Mouse (Mus musculus) MEL (cell line): ENCODE measurements at regions not wholly inside any gene's neighbourhood (a gene's known extent, or its start where the extent isn't known, plus 50 kb on each side); places are given as distances from the start of the nearest gene placed in this dataset.

Experiments
- DNase-seq: peaks from one replicate; pipeline ENCODE4 v3.0.0; 2011; ENCODE audit warnings: low read depth, low spot score
- H3K27ac ChIP-seq: 2 replicates; pipeline ENCODE4 v1.5.1; 2012; ENCODE audit warnings: low read depth, mild to moderate bottlenecking, control low read depth, low read length, moderate library complexity; ENCODE audit not compliant: control insufficient read depth
- H3K27me3 ChIP-seq, 2 experiments: fragments of 150-350 bp in 1 of 2; sonication (generic) in 1 of 2; 2 replicates each; pipeline ENCODE4 v1.6.1; 2012; ENCODE audit warnings: low read length in 2 of 2, mild to moderate bottlenecking in 2 of 2, improper control_type of control experiment in 1 of 2, moderate library complexity in 1 of 2; ENCODE audit not compliant: insufficient read depth in 2 of 2, control insufficient read depth in 1 of 2
- H3K36me3 ChIP-seq, 2 experiments: 2 replicates each; pipeline ENCODE4 v1.6.1; 2012 to 2014; ENCODE audit warnings: low read length in 2 of 2, improper control_type of control experiment in 1 of 2, inconsistent platforms in 1 of 2, mild to moderate bottlenecking in 1 of 2; ENCODE audit not compliant: insufficient read depth in 2 of 2, control insufficient read depth in 1 of 2
- H3K4me1 ChIP-seq, 2 experiments: fragments of 150-350 bp in 1 of 2; sonication (generic) in 1 of 2; 2 replicates each; pipeline ENCODE4 v1.6.1; 2012; ENCODE audit warnings: low read length in 2 of 2, improper control_type of control experiment in 1 of 2, mild to moderate bottlenecking in 1 of 2; ENCODE audit not compliant: insufficient read depth in 2 of 2, control insufficient read depth in 1 of 2
- H3K4me3 ChIP-seq, 2 experiments: fragments of 150-350 bp in 1 of 2; sonication (generic) in 1 of 2; 2 replicates each; pipeline ENCODE4 v1.5.1; 2012; ENCODE audit warnings: low read depth in 2 of 2, low read length in 2 of 2, mild to moderate bottlenecking in 2 of 2, moderate library complexity in 2 of 2, control low read depth in 1 of 2, improper control_type of control experiment in 1 of 2; ENCODE audit not compliant: control insufficient read depth in 1 of 2, insufficient read depth in 1 of 2
- H3K79me2 ChIP-seq: 2 replicates; pipeline ENCODE4 v1.6.1; 2012; ENCODE audit warnings: mild to moderate bottlenecking, low read length, moderate library complexity; ENCODE audit not compliant: control insufficient read depth, poor library complexity, insufficient read depth
- H3K9ac ChIP-seq: 2 replicates; pipeline ENCODE4 v1.6.1; 2012; ENCODE audit warnings: low read depth, mild to moderate bottlenecking, control low read depth, low read length, moderate library complexity; ENCODE audit not compliant: control insufficient read depth, poor library complexity, severe bottlenecking
- H3K9me3 ChIP-seq: fragments of 150-350 bp; sonication (generic); replicated peaks from 2 replicates; pipeline ENCODE4 v1.6.1; 2012; ENCODE audit warnings: mild to moderate bottlenecking, low read length, improper control_type of control experiment, moderate library complexity; ENCODE audit not compliant: insufficient read depth
- CHD1 ChIP-seq: IDR thresholded peaks from 2 replicates; pipeline ENCODE4 v1.6.1; 2012; ENCODE audit warnings: low read depth, mild to moderate bottlenecking, inconsistent platforms, low read length, improper control_type of control experiment
- CHD2 ChIP-seq: IDR thresholded peaks from 2 replicates; pipeline ENCODE4 v1.6.1; 2011; ENCODE audit warnings: low read length, improper control_type of control experiment
- CTCF ChIP-seq, 3 experiments: IDR thresholded peaks in 2 of 3; conservative IDR thresholded peaks in 1 of 3; 2 replicates each; pipeline ENCODE4 v1.5.1; 2011 to 2012; ENCODE audit warnings: low read length in 3 of 3, low read depth in 2 of 3, mild to moderate bottlenecking in 2 of 3, improper control_type of control experiment in 1 of 3, inconsistent platforms in 1 of 3, mixed read lengths in 1 of 3, moderate library complexity in 1 of 3; ENCODE audit not compliant: control insufficient read depth in 1 of 3, insufficient read depth in 1 of 3, poor library complexity in 1 of 3, severe bottlenecking in 1 of 3
- EP300 ChIP-seq, 2 experiments: IDR thresholded peaks; 2 replicates each; pipeline ENCODE4 v1.6.1; 2011; ENCODE audit warnings: improper control_type of control experiment in 2 of 2, low read length in 2 of 2, low read depth in 1 of 2, mild to moderate bottlenecking in 1 of 2
- ETS1 ChIP-seq: IDR thresholded peaks from 2 replicates; pipeline ENCODE4 v1.6.1; 2012; ENCODE audit warnings: low read depth, mild to moderate bottlenecking, inconsistent platforms, low read length, improper control_type of control experiment, moderate library complexity
- GATA1 ChIP-seq: IDR thresholded peaks from 2 replicates; pipeline ENCODE4 v1.6.1; 2011; ENCODE audit warnings: low read depth, low read length, improper control_type of control experiment
- HCFC1 ChIP-seq: IDR thresholded peaks from 2 replicates; pipeline ENCODE4 v1.6.1; 2012; ENCODE audit warnings: low read depth, mild to moderate bottlenecking, inconsistent platforms, low read length, improper control_type of control experiment, moderate library complexity
- JUND ChIP-seq: IDR thresholded peaks from 2 replicates; pipeline ENCODE4 v1.6.1; 2011; ENCODE audit warnings: low read depth, mild to moderate bottlenecking, improper control_type of control experiment, low read length
- KAT2A ChIP-seq: conservative IDR thresholded peaks from 2 replicates; pipeline ENCODE4 v1.6.1; 2012; ENCODE audit warnings: low read depth, low read length, improper control_type of control experiment, inconsistent platforms
- MAFK ChIP-seq: IDR thresholded peaks from 2 replicates; pipeline ENCODE4 v1.6.1; 2011; ENCODE audit warnings: low read depth, mild to moderate bottlenecking, low read length, improper control_type of control experiment, borderline replicate concordance
- MYC ChIP-seq: IDR thresholded peaks from 2 replicates; pipeline ENCODE4 v1.6.1; 2011; ENCODE audit warnings: low read depth, mild to moderate bottlenecking, low read length, improper control_type of control experiment, moderate library complexity
- NELFE ChIP-seq: IDR thresholded peaks from 2 replicates; pipeline ENCODE4 v1.6.1; 2011; ENCODE audit warnings: low read depth, low read length, improper control_type of control experiment
- NRF1 ChIP-seq: IDR thresholded peaks from 2 replicates; pipeline ENCODE4 v1.6.1; 2014; ENCODE audit warnings: low read depth, mild to moderate bottlenecking, inconsistent platforms, low read length, improper control_type of control experiment, moderate library complexity; ENCODE audit not compliant: poor library complexity, insufficient read depth, severe bottlenecking
- POLR2AphosphoS2 ChIP-seq: IDR thresholded peaks from 2 replicates; pipeline ENCODE4 v1.6.1; 2011; ENCODE audit warnings: low read length, improper control_type of control experiment
- POLR2AphosphoS5 ChIP-seq: IDR thresholded peaks from 2 replicates; pipeline ENCODE4 v1.6.1; 2012; ENCODE audit warnings: low read depth, borderline replicate concordance, mild to moderate bottlenecking, inconsistent platforms, low read length, moderate library complexity, mixed read lengths
- RAD21 ChIP-seq: IDR thresholded peaks from 2 replicates; pipeline ENCODE4 v1.6.1; 2011; ENCODE audit warnings: mild to moderate bottlenecking, low read depth, low read length, improper control_type of control experiment
- SMC3 ChIP-seq: IDR thresholded peaks from 2 replicates; pipeline ENCODE4 v1.6.1; 2011; ENCODE audit warnings: low read depth, low read length, improper control_type of control experiment
- TAL1 ChIP-seq: IDR thresholded peaks from 2 replicates; pipeline ENCODE4 v1.6.1; 2012; ENCODE audit warnings: mild to moderate bottlenecking, inconsistent platforms, low read length, moderate library complexity, mixed read lengths
- TBP ChIP-seq: IDR thresholded peaks from 2 replicates; pipeline ENCODE4 v1.8.0; 2011; ENCODE audit warnings: low read depth, low read length, improper control_type of control experiment
- TCF12 ChIP-seq: IDR thresholded peaks from 2 replicates; pipeline ENCODE4 v1.6.1; 2014; ENCODE audit warnings: low read depth, mild to moderate bottlenecking, inconsistent platforms, low read length, improper control_type of control experiment, moderate library complexity
- ZC3H11A ChIP-seq: IDR thresholded peaks from 2 replicates; pipeline ENCODE4 v1.6.1; 2012; ENCODE audit warnings: low read depth, mild to moderate bottlenecking, inconsistent platforms, low read length, improper control_type of control experiment

- Histone ChIP-seq H3K79me2 (no peaks in the 10 kb centered on the region), H3K4me3 (no peak overlapping the region), H3K27ac (no peak overlapping the region), H3K4me1 (no peaks in the 10 kb centered on the region), H3K36me3 (no peaks in the 10 kb centered on the region), H3K27me3 (no peaks in the 10 kb centered on the region; a peak in 1 of 4 replicates), H3K9me3 (no peaks in the 10 kb centered on the region), H3K9ac (no peak overlapping the region)
- no peak for TF ChIP-seq NELFE
- TF ChIP-seq HCFC1 = no peak
- no peak for TF ChIP-seq GATA1
- TF ChIP-seq CTCF (IDR thresholded peaks at IDR 0.05 in 2 of 3, conservative IDR thresholded peaks at IDR 0.05 in 1 of 3; ENCODE audit: control insufficient read depth in 1 of 3, insufficient read depth in 1 of 3, low read depth in 2 of 3, low read length in 3 of 3, poor library complexity in 1 of 3, severe bottlenecking in 1 of 3) = peak in 1 of 3 experiments; percentile 34; a peak in 2 of 6 replicates
- TF ChIP-seq TCF12 = no peak
- no peak for TF ChIP-seq CHD2
- no peak for TF ChIP-seq MYC
- TF ChIP-seq SMC3 = 0 out of 2 replicates have a peak, but pooled peaks have one; percentile 25
- no peak for TF ChIP-seq ZC3H11A
- TF ChIP-seq RAD21 = peak; percentile 18
- TF ChIP-seq POLR2AphosphoS2 = no peak
- TF ChIP-seq MAFK = no peak
- peak; percentile 13 for DNase-seq
Measured at GRCm38 (mm10) chr10:102836567-102837224, 193.3 kb downstream of the Alx1 start.

- H3K79me2 ChIP-seq = no peaks in the 10 kb centered on the region
- no peak overlapping the region for H3K4me3 ChIP-seq
- no peaks in the 10 kb centered on the region for H3K36me3 ChIP-seq
- H3K9me3 ChIP-seq = no peaks in the 10 kb centered on the region
- no peaks in the 10 kb centered on the region; a peak in 1 of 4 replicates for H3K27me3 ChIP-seq
- TF ChIP-seq SMC3 (peak; percentile 38), CTCF (IDR thresholded peaks at IDR 0.05 in 2 of 3, conservative IDR thresholded peaks at IDR 0.05 in 1 of 3; ENCODE audit: control insufficient read depth in 1 of 3, insufficient read depth in 1 of 3, low read depth in 2 of 3, low read length in 3 of 3, poor library complexity in 1 of 3, severe bottlenecking in 1 of 3) (peak in 2 of 3 experiments; percentile 47 to 58; a peak in 4 of 6 replicates), JUND (no peak), RAD21 (peak; percentile 29)
- no peaks in the 10 kb centered on the region for H3K4me1 ChIP-seq
- no peak overlapping the region for H3K27ac ChIP-seq
- H3K9ac ChIP-seq = no peak overlapping the region
- peak; percentile 27 for DNase-seq
Measured at GRCm38 (mm10) chr10:102835814-102836213, 194.2 kb downstream of the Alx1 start.

- no peaks in the 10 kb centered on the region for H3K36me3 ChIP-seq
- no peaks in the 10 kb centered on the region for H3K4me1 ChIP-seq
- DNase-seq = no peak
- H3K4me3 ChIP-seq = no peak overlapping the region
- no peaks in the 10 kb centered on the region; a peak in 1 of 4 replicates for H3K27me3 ChIP-seq
- no peak for TF ChIP-seq NRF1
- TF ChIP-seq JUND = no peak
- TF ChIP-seq TBP = no peak
- no peak for TF ChIP-seq TAL1
- TF ChIP-seq KAT2A = no peak
- no peak for TF ChIP-seq POLR2AphosphoS5
- no peak for TF ChIP-seq ETS1
- TF ChIP-seq EP300 (IDR thresholded peaks at IDR 0.05; ENCODE audit: low read depth in 1 of 2, low read length in 2 of 2) = no peak
- TF ChIP-seq NELFE = no peak
- no peak for TF ChIP-seq CHD1
- H3K79me2 ChIP-seq = no peaks in the 10 kb centered on the region
- no peak overlapping the region for H3K9ac ChIP-seq
- no peak overlapping the region for H3K27ac ChIP-seq
- H3K9me3 ChIP-seq = no peaks in the 10 kb centered on the region
Measured at GRCm38 (mm10) chr10:102829606-102830005, 200.4 kb downstream of the Alx1 start.
